Mouse (Mus musculus): ENCODE measurements at regions not wholly inside any gene's neighbourhood (a gene's known extent, or its start where the extent isn't known, plus 50 kb on each side); places are given as distances from the start of the nearest gene placed in this dataset.

GRCm38 (mm10) chr4:31420167-31420566, 543.7 kb upstream of the Map3k7 start:
- 89% methylated on average over 9 of the region's 9 CpGs for WGBS
- H3K9ac ChIP-seq (ENCODE audit: low read depth, low read length), result no peak overlapping the region
- no peak for TF ChIP-seq CTCF (IDR thresholded peaks at IDR 0.05; ENCODE audit: low read depth)
- H3K4me3 ChIP-seq (ENCODE audit: low read depth, low read length), result no peak overlapping the region
- no peaks in the 10 kb centered on the region for H3K9me3 ChIP-seq (ENCODE audit: control insufficient read depth)
- no peak overlapping the region for H3K27ac ChIP-seq (ENCODE audit: low read depth, low read length)
- no peaks in the 10 kb centered on the region; the same call in 1 of the 2 replicates for H3K4me1 ChIP-seq (replicated peaks; ENCODE audit: control insufficient read depth, insufficient read depth, low read length)
- H3K4me2 ChIP-seq (replicated peaks; ENCODE audit: low read depth), result no peak overlapping the region
- ATAC-seq, result no peak
- H3K27me3 ChIP-seq (replicated peaks; ENCODE audit: control insufficient read depth, insufficient read depth, low read length), result no peaks in the 10 kb centered on the region
- H3K36me3 ChIP-seq (ENCODE audit: control insufficient read depth, insufficient read depth), result no peaks in the 10 kb centered on the region

- Histone ChIP-seq H3K4me2 (replicated peaks; ENCODE audit: low read depth) (no peak overlapping the region), H3K36me3 (ENCODE audit: control insufficient read depth, insufficient read depth) (no peaks in the 10 kb centered on the region), H3K9me3 (ENCODE audit: control insufficient read depth) (no peaks in the 10 kb centered on the region), H3K27me3 (replicated peaks; ENCODE audit: control insufficient read depth, insufficient read depth, low read length) (no peaks in the 10 kb centered on the region), H3K4me3 (ENCODE audit: low read depth, low read length) (no peak overlapping the region), H3K27ac (ENCODE audit: low read depth, low read length) (no peak overlapping the region), H3K9ac (ENCODE audit: low read depth, low read length) (no peak overlapping the region), H3K4me1 (replicated peaks; ENCODE audit: control insufficient read depth, insufficient read depth, low read length) (no peaks in the 10 kb centered on the region; the same call in 1 of the 2 replicates)
- 67% methylated on average over 5 of the region's 5 CpGs for WGBS
- ATAC-seq, result no peak
- no peak for TF ChIP-seq CTCF (IDR thresholded peaks at IDR 0.05; ENCODE audit: low read depth)
Observed at GRCm38 (mm10) chr4:31421386-31421785, 542.5 kb upstream of the Map3k7 start.

DNA sequence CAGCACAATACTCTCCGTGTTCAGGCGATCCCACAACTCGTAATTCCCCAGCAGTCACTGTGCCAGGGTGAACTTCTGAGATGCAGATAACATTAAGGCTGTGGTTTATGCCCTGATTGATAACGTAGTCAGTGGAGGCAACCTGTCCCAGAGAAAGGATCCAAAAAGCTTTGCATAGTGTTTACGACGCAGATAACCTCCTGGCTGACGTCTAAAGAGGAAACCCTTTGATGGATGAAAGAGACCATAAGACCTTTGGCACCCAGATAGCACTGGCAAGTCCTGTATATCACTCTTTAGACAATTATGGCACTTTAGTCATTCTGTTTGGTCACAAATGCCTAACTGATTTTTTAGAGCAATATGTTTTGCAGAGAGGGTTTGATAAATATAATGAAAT, 538.8 kb upstream of the Map3k7 start:
- Histone ChIP-seq H3K27me3 (replicated peaks; ENCODE audit: control insufficient read depth, insufficient read depth, low read length) (no peaks in the 10 kb centered on the region), H3K4me2 (replicated peaks; ENCODE audit: low read depth) (no peak overlapping the region), H3K36me3 (ENCODE audit: control insufficient read depth, insufficient read depth) (no peaks in the 10 kb centered on the region), H3K9ac (ENCODE audit: low read depth, low read length) (no peak overlapping the region), H3K9me3 (ENCODE audit: control insufficient read depth) (no peaks in the 10 kb centered on the region), H3K4me1 (replicated peaks; ENCODE audit: control insufficient read depth, insufficient read depth, low read length) (no peaks in the 10 kb centered on the region; the same call in 1 of the 2 replicates), H3K27ac (ENCODE audit: low read depth, low read length) (no peak overlapping the region), H3K4me3 (ENCODE audit: low read depth, low read length) (no peak overlapping the region)
- no peak for TF ChIP-seq CTCF (IDR thresholded peaks at IDR 0.05; ENCODE audit: low read depth)
- 21% methylated on average over 7 of the region's 7 CpGs for WGBS
- no peak for ATAC-seq

DNA sequence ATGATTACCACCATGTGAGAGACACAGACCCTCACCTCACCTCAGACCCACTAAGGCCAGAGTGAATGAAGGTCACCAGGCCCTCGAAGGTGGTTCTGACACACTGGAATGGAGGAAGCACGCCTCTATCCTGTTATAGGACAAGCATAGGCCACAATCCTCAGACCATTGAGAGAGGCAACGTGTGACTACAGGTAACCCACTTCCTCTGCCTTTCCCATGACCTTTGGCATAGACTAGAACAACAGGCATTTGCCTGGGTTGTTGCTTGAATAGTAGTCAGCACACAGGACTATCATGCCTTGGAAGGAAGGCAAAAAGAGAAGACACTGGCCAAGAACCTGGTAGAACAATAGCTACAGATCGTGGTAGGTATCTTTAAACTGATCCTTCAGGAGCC, 538.2 kb upstream of the Map3k7 start:
- H3K27ac ChIP-seq (ENCODE audit: low read depth, low read length), result no peak overlapping the region
- TF ChIP-seq CTCF (IDR thresholded peaks at IDR 0.05; ENCODE audit: low read depth), result no peak
- H3K9ac ChIP-seq (ENCODE audit: low read depth, low read length), result no peak overlapping the region
- H3K36me3 ChIP-seq (ENCODE audit: control insufficient read depth, insufficient read depth), result no peaks in the 10 kb centered on the region
- no peak for ATAC-seq
- H3K27me3 ChIP-seq (replicated peaks; ENCODE audit: control insufficient read depth, insufficient read depth, low read length), result no peaks in the 10 kb centered on the region
- no peaks in the 10 kb centered on the region for H3K9me3 ChIP-seq (ENCODE audit: control insufficient read depth)
- H3K4me3 ChIP-seq (ENCODE audit: low read depth, low read length), result no peak overlapping the region
- no peaks in the 10 kb centered on the region; the same call in 1 of the 2 replicates for H3K4me1 ChIP-seq (replicated peaks; ENCODE audit: control insufficient read depth, insufficient read depth, low read length)
- WGBS, result 66% methylated on average over 4 of the region's 4 CpGs
- H3K4me2 ChIP-seq (replicated peaks; ENCODE audit: low read depth), result no peak overlapping the region

- no peak overlapping the region for H3K27ac ChIP-seq (ENCODE audit: low read depth, low read length)
- no peaks in the 10 kb centered on the region for H3K9me3 ChIP-seq (ENCODE audit: control insufficient read depth)
- H3K27me3 ChIP-seq (replicated peaks; ENCODE audit: control insufficient read depth, insufficient read depth, low read length), result no peaks in the 10 kb centered on the region
- no peak overlapping the region for H3K4me2 ChIP-seq (replicated peaks; ENCODE audit: low read depth)
- no peak overlapping the region for H3K9ac ChIP-seq (ENCODE audit: low read depth, low read length)
- no peaks in the 10 kb centered on the region for H3K36me3 ChIP-seq (ENCODE audit: control insufficient read depth, insufficient read depth)
- H3K4me1 ChIP-seq (replicated peaks; ENCODE audit: control insufficient read depth, insufficient read depth, low read length), result no peaks in the 10 kb centered on the region; the same call in 1 of the 2 replicates
- ATAC-seq, result no peak
- H3K4me3 ChIP-seq (ENCODE audit: low read depth, low read length), result no peak overlapping the region
- no peak for TF ChIP-seq CTCF (IDR thresholded peaks at IDR 0.05; ENCODE audit: low read depth)
- WGBS, result 40% methylated on average over 7 of the region's 7 CpGs
Observed at GRCm38 (mm10) chr4:31426169-31427030, 537.5 kb upstream of the Map3k7 start.

DNA sequence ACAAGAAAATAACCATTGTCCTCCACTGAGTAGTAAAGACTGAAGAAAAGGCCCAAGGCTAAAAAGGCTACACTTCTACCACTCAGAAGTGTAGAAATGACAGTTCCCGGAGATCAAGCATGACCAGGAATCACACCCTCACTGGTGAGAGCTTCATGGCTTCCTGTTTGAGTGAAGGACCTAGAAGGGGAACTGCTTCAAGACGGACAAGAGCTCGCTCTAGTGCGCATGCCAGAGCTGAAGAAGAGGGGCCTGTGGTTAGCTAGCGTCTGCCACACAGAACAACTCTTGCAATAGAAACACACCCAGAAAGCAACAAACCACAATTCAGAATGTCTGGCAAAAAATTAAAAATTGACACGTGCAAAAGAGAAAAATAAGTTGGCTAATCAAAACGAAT, 530.0 kb upstream of the Map3k7 start:
- TF ChIP-seq CTCF (IDR thresholded peaks at IDR 0.05; ENCODE audit: low read depth), result no peak
- Histone ChIP-seq H3K9me3 (ENCODE audit: control insufficient read depth) (no peaks in the 10 kb centered on the region), H3K4me1 (replicated peaks; ENCODE audit: control insufficient read depth, insufficient read depth, low read length) (no peaks in the 10 kb centered on the region), H3K36me3 (ENCODE audit: control insufficient read depth, insufficient read depth) (no peaks in the 10 kb centered on the region), H3K27ac (ENCODE audit: low read depth, low read length) (no peak overlapping the region), H3K9ac (ENCODE audit: low read depth, low read length) (no peak overlapping the region), H3K4me2 (replicated peaks; ENCODE audit: low read depth) (no peak overlapping the region), H3K27me3 (replicated peaks; ENCODE audit: control insufficient read depth, insufficient read depth, low read length) (no peaks in the 10 kb centered on the region), H3K4me3 (ENCODE audit: low read depth, low read length) (no peak overlapping the region)
- no peak for ATAC-seq
- WGBS, result 83% methylated on average over 7 of the region's 7 CpGs
